Mouse (Mus musculus) limb, embryonic 12.5 days (tissue): ENCODE results near the gene Olfr30. TPM values are rescaled to one million over a fixed set of nuclear protein-coding genes. Genes with fewer than 3 reads are reported as not detected.

Experiments used
- ATAC-seq: fragments of 200-750 bp; cut with Nextera tagmentation; 2 replicates; pipeline ENCODE4 v1.8.0; 2017; ENCODE audit warnings: low read depth, moderate TSS enrichment; ENCODE audit not compliant: insufficient number of reproducible peaks, insufficient read depth, low FRiP score, low TSS enrichment
- H3K27ac ChIP-seq: fragments of 300-500 bp; sonication (generic); 2 replicates; pipeline ENCODE4 v1.5.1; 2016; ENCODE audit warnings: mild to moderate bottlenecking, moderate library complexity
- H3K27me3 ChIP-seq: fragments of 300-500 bp; sonication (generic); 2 replicates; pipeline ENCODE4 v1.6.1; 2016; ENCODE audit warnings: mild to moderate bottlenecking, moderate library complexity
- H3K36me3 ChIP-seq: fragments of 300-500 bp; sonication (generic); 2 replicates; pipeline ENCODE4 v1.6.1; 2016; ENCODE audit warnings: mild to moderate bottlenecking, moderate library complexity
- H3K4me1 ChIP-seq: fragments of 300-500 bp; sonication (generic); replicated peaks from 2 replicates; pipeline ENCODE4 v1.6.1; 2016
- H3K4me2 ChIP-seq: fragments of 300-500 bp; sonication (generic); 2 replicates; pipeline ENCODE4 v1.6.1; 2016; ENCODE audit warnings: mild to moderate bottlenecking, moderate library complexity
- H3K4me3 ChIP-seq: fragments of 300-500 bp; sonication (generic); replicated peaks from 2 replicates; pipeline ENCODE4 v1.5.1; 2016; ENCODE audit warnings: mild to moderate bottlenecking
- H3K9ac ChIP-seq: fragments of 300-500 bp; sonication (generic); replicated peaks from 2 replicates; pipeline ENCODE4 v1.6.1; 2016; ENCODE audit warnings: mild to moderate bottlenecking, moderate library complexity
- H3K9me3 ChIP-seq: fragments of 300-500 bp; sonication (generic); 2 replicates; pipeline ENCODE4 v1.6.1; 2016; ENCODE audit warnings: mild to moderate bottlenecking, moderate library complexity
- WGBS: fragments of 180-500 bp; shearing (Covaris S2); methylation state at CpG from one replicate; pipeline ENCODE4 v1.1.7; 2016; 5-methylcytosine and 5-hydroxymethylcytosine counted together
- polyA plus RNA-seq: library from polyadenylated mRNA; unstranded; fragments of >200 nt; fragmentation: Nextera tagmentation; extraction: Ambion mirVana; gene quantifications from 2 replicates; pipeline ENCODE4 v1.2.1, GENCODE M21; 2016

Olfr30 gene
- polyA plus RNA-seq, 1 experiment from 2014 or later: not detected

- Histone ChIP-seq H3K4me1 (no peaks in the 10 kb centered on the region), H3K9me3 (no peaks in the 10 kb centered on the region), H3K36me3 (no peaks in the 10 kb centered on the region), H3K4me3 (no peak overlapping the region), H3K9ac (no peak overlapping the region), H3K27me3 (no peaks in the 10 kb centered on the region), H3K4me2 (no peak overlapping the region), H3K27ac (no peak overlapping the region)
- no peak for ATAC-seq
- WGBS: 78% methylated on average over 3 of the region's 3 CpGs
Measured at GRCm38 (mm10) chr11:58408066-58408465, 54.0 kb downstream of the Olfr30 start.

Other genes starting within 250 kb of the Olfr30 start
- not detected in 2 replicates for gene 4930438A08Rik, start 187.5 kb downstream of the Olfr30 start, polyA plus RNA-seq
- 28.0 and 29.2 TPM in 2 replicates for gene Zfp692, start 155.2 kb downstream of the Olfr30 start, polyA plus RNA-seq
- gene Zfp672, start 131.9 kb downstream of the Olfr30 start, polyA plus RNA-seq: 32.1 and 32.3 TPM in 2 replicates
- gene Sh3bp5l, start 131.5 kb downstream of the Olfr30 start, polyA plus RNA-seq: 39.0 and 39.8 TPM in 2 replicates
- gene Lypd8, start 83.2 kb downstream of the Olfr30 start, polyA plus RNA-seq: not detected in 2 replicates
- not detected in 2 replicates for gene 1810065E05Rik, start 41.2 kb downstream of the Olfr30 start, polyA plus RNA-seq
- gene Gm12253, start 29.7 kb downstream of the Olfr30 start, polyA plus RNA-seq: not detected in 2 replicates
- gene Lypd9, start 9.3 kb downstream of the Olfr30 start, polyA plus RNA-seq: not detected in 2 replicates
- gene Olfr332, start 30.3 kb upstream of the Olfr30 start, polyA plus RNA-seq: not detected in 2 replicates
- gene Olfr331, start 40.3 kb upstream of the Olfr30 start, polyA plus RNA-seq: not detected in 2 replicates
- gene Olfr330, start 72.6 kb upstream of the Olfr30 start, polyA plus RNA-seq: not detected in 2 replicates
- gene Olfr329-ps, start 84.2 kb upstream of the Olfr30 start, polyA plus RNA-seq: not detected in 2 replicates
- gene Olfr328, start 93.4 kb upstream of the Olfr30 start, polyA plus RNA-seq: 0.08 and 0.09 TPM in 2 replicates
- gene Olfr224, start 108.3 kb upstream of the Olfr30 start, polyA plus RNA-seq: not detected in 2 replicates
- gene Olfr325, start 115.5 kb upstream of the Olfr30 start, polyA plus RNA-seq: not detected in 2 replicates
- not detected in 2 replicates for gene Olfr324, start 132.8 kb upstream of the Olfr30 start, polyA plus RNA-seq
- not detected in 2 replicates for gene 2210407C18Rik, start 153.8 kb upstream of the Olfr30 start, polyA plus RNA-seq
- gene Olfr323, start 168.2 kb upstream of the Olfr30 start, polyA plus RNA-seq: not detected in 2 replicates
- 0.15 and 0.35 TPM in 2 replicates for gene Trim58, start 178.2 kb upstream of the Olfr30 start, polyA plus RNA-seq
- gene Olfr322, start 196.5 kb upstream of the Olfr30 start, polyA plus RNA-seq: not detected in 2 replicates
- gene Olfr320, start 218.8 kb upstream of the Olfr30 start, polyA plus RNA-seq: not detected in 2 replicates
- not detected in 2 replicates for gene Olfr319, start 236.9 kb upstream of the Olfr30 start, polyA plus RNA-seq